Mouse (Mus musculus): ENCODE measurements at regions not wholly inside any gene's neighbourhood (a gene's known extent, or its start where the extent isn't known, plus 50 kb on each side); places are given as distances from the start of the nearest gene placed in this dataset.

DNA sequence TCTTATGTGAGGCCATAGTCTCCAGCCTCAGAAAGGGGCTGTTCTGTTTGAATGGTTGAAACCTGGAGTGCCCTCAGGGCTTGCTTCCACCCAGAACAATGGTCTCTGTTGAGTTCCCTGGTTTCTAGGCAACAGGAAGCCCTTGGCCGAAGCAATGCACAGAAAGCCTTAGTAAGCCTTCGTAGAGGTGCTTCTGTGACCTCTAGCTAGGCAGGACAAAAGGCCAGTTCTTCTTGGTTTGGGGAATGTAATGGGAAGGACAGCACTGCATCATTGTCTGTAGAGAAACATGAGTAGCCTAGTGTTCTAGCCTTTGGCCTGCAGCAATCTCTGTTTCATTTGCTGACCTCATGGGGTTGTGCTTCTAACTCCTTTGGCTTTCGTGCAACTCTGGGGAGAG is 447.5 kb upstream of the Fam160b2 start:
- TF ChIP-seq CTCF (IDR thresholded peaks at IDR 0.05; ENCODE audit: borderline replicate concordance, extremely low read depth, insufficient read depth, insufficient read length) (no peak), POLR2A (IDR thresholded peaks at IDR 0.05; ENCODE audit: borderline replicate concordance, extremely low read depth, insufficient read depth, insufficient read length, poor library complexity, severe bottlenecking) (no peak)
- peak; percentile 28 for DNase-seq (ENCODE audit: low read depth)

DNA sequence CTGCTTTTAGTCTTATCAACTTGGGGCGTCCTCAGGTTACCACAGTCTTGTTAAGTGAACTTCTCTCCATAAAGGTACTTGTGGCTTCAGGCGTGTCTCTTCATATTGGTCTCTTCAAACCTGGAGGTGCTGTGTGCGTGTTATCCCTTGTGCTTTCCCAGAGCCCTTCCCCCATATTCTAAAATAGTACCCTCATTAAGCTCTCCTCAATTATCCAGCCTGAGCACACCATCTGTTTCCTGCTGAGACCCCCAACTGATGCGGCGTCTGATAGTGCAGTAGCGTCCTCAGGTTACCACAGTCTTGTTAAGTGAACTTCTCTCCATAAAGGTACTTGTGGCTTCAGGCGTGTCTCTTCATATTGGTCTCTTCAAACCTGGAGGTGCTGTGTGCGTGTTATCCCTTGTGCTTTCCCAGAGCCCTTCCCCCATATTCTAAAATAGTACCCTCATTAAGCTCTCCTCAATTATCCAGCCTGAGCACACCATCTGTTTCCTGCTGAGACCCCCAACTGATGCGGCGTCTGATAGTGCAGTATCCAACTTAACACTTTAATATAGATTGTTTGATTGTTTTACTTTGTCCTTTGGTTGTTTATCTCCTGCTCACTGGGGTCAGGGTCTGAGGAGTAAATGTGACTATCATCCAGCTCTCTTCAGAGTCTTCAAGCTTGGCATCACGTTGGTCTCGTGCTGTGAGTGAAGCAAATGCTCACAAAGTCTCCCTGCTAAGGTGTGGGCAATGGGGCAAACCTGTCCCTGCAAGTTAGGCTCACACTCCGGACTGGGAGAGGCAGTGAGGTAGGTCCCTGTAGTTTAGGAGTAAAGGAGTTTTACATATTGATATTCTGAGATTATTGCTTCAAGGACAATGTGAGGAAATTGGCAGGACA is 444.5 kb upstream of the Fam160b2 start:
- DNase-seq (ENCODE audit: low read depth), result peak; percentile 15

DNA sequence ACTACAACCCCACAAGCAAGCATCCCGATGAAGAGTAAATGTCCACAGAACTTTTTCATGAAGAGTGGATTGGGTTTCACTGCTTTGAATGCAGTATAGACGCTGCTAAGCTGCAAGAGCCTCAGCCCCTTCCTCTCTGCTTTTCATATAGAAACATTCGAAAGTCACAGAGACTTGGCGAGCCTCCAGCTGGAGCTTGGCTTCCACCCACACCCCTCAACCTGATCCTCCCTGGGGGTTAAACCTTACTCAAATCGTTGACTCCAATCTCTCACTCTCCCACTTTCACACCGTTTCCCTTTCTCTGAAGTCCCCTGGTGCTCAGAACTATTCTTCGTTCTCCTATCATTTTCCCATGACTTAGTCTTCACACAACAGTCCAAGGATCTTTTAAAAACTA is 437.0 kb upstream of the Fam160b2 start:
- no peak for DNase-seq (ENCODE audit: low read depth)
- TF ChIP-seq POLR2A (IDR thresholded peaks at IDR 0.05; ENCODE audit: borderline replicate concordance, extremely low read depth, insufficient read depth, insufficient read length, poor library complexity, severe bottlenecking), result no peak
- no peak for TF ChIP-seq CTCF (IDR thresholded peaks at IDR 0.05; ENCODE audit: borderline replicate concordance, extremely low read depth, insufficient read depth, insufficient read length)

DNA sequence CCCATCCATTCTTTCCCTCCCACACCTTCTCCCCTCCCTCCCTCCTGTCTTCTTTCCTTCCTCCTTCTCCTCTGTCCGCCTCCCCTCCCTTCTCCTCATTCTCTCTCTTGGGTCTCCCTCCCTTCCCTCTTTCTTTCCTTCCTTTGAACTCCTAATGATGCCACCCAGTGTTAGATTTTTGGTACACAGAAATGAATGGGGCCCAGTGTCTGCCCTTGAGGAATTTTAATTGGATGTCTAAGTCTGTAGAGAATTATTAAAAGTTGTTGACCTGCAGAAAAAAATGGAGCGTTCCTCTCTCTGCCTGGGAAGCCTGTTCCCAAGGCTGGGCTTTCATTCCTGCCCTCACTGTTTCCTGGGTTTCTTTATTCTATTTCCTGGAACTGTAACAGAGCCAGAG is 434.0 kb upstream of the Fam160b2 start:
- TF ChIP-seq POLR2A (IDR thresholded peaks at IDR 0.05; ENCODE audit: borderline replicate concordance, extremely low read depth, insufficient read depth, insufficient read length, poor library complexity, severe bottlenecking) (no peak), CTCF (IDR thresholded peaks at IDR 0.05; ENCODE audit: borderline replicate concordance, extremely low read depth, insufficient read depth, insufficient read length) (no peak)
- DNase-seq (ENCODE audit: low read depth), result peak; percentile 39

DNA sequence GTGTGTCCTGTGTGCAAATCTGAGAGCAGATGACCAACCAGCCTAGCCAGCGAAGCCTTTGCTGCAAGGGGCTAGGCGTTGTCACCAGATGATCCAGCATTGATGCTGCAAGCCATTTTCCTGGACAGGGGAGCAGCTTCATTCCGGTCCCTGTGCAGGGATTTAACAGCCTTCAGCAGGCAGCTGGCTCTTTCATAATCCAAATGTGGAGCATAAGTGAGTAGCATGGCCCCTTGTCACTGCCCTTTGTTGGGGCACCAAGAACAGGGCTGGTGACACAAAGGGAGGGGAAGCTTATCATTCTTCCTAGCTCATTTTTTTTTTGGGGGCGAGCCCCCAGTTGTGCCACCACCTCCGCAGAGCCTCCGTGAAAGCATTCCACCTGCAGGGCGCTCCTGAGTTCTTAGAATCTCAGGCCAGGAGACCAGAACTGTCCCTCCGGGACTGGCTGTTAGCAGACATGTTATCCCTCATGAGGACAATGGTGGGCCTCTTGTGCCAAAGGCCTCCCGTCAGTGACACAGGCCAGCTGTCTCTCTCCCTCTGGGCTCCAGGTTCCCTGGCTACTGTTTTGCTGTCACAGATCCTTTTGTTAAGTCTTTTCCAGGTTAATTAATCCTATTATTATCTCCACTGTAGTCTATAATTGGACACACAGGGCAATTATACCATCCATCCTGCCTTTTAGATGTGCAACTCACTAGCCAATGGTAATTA is 430.7 kb upstream of the Fam160b2 start:
- DNase-seq (ENCODE audit: low read depth), result peak; percentile 37
- TF ChIP-seq CTCF (IDR thresholded peaks at IDR 0.05; ENCODE audit: borderline replicate concordance, extremely low read depth, insufficient read depth, insufficient read length), result no peak
- TF ChIP-seq POLR2A (IDR thresholded peaks at IDR 0.05; ENCODE audit: borderline replicate concordance, extremely low read depth, insufficient read depth, insufficient read length, poor library complexity, severe bottlenecking), result no peak

All from brain, embryonic 14.5 days (tissue).